Mouse (Mus musculus): Measurements from ENCODE around the gene Gm9803. TPM values are rescaled to one million over a fixed set of nuclear protein-coding genes. Genes with fewer than 3 reads are reported as not detected.

Gm9803 gene
- polyA plus RNA-seq, 1 experiment from 2014 or later = 14.1 TPM

DNA sequence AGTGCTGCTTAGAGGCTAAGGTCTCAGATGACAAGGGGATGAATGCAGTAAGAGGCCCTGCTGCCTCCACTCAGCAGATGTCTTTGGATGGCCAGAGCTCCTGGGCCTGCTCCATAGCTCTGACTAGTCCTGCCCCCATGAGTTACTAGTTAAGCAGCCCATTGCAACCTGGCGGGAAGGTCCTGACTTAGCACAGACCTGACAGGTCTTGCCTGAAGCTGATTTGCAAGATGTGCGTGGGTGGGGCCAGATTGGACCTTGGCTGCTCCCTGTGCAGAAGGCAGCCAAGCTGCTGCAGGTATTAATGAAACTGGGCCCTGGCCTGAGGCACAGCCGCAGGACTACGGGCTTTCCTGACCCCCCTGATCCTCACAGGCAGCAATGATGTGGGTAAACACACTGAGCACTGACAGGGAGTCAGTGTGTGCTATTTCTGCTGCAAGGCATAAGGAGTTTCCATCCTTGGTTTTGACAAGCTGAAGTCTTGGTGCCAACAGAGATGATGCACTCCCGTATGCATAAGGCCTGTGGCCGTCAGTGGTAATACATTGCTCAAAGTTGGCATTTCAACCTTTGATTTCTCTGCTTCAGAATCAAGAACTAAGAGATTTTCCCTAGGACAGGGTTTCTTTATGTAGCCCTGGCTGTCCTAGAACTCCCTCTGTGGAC, 6.8 kb upstream of the Gm9803 start:
- H3K27ac ChIP-seq = no peak overlapping the region
- H3K9ac ChIP-seq (replicated peaks) = no peak overlapping the region
- H3K4me2 ChIP-seq = no peak overlapping the region
- peaks cover 33% of the 10 kb centered on the region for H3K36me3 ChIP-seq
- H3K9me3 ChIP-seq = no peaks in the 10 kb centered on the region
- peaks cover 4% of the 10 kb centered on the region; the same call in 1 of the 2 replicates for H3K4me1 ChIP-seq (replicated peaks)
- no peaks in the 10 kb centered on the region for H3K27me3 ChIP-seq
- H3K4me3 ChIP-seq (replicated peaks) = no peak overlapping the region
- 64% methylated on average over 6 of the region's 6 CpGs for whole genome bisulfite sequencing
- no peak for ATAC-seq (ENCODE audit: insufficient number of reproducible peaks, insufficient read depth, low FRiP score, low TSS enrichment, low read depth)

- no peak overlapping the region for H3K4me3 ChIP-seq (replicated peaks)
- no peak for ATAC-seq (ENCODE audit: insufficient number of reproducible peaks, insufficient read depth, low FRiP score, low TSS enrichment, low read depth)
- H3K4me2 ChIP-seq = no peak overlapping the region
- H3K27me3 ChIP-seq = no peaks in the 10 kb centered on the region
- H3K27ac ChIP-seq = peak overlapping the region; percentile 54; the same call in 1 of the 2 replicates
- peaks cover 4% of the 10 kb centered on the region; the same call in 1 of the 2 replicates for H3K4me1 ChIP-seq (replicated peaks)
- H3K36me3 ChIP-seq = peaks cover 28% of the 10 kb centered on the region
- H3K9ac ChIP-seq (replicated peaks) = no peak overlapping the region
- WGBS = 68% methylated on average over 4 of the region's 4 CpGs
- no peaks in the 10 kb centered on the region for H3K9me3 ChIP-seq
Observed at GRCm38 (mm10) chr10:43517836-43518235, 6.0 kb upstream of the Gm9803 start.

GRCm38 (mm10) chr10:43518368-43518767, 5.5 kb upstream of the Gm9803 start:
- peaks cover 4% of the 10 kb centered on the region; the same call in 1 of the 2 replicates for H3K4me1 ChIP-seq (replicated peaks)
- H3K9me3 ChIP-seq = no peaks in the 10 kb centered on the region
- no peak overlapping the region for H3K4me2 ChIP-seq
- no peak for ATAC-seq (ENCODE audit: insufficient number of reproducible peaks, insufficient read depth, low FRiP score, low TSS enrichment, low read depth)
- no peak overlapping the region for H3K9ac ChIP-seq (replicated peaks)
- H3K27ac ChIP-seq = no peak overlapping the region
- no peak overlapping the region for H3K4me3 ChIP-seq (replicated peaks)
- H3K36me3 ChIP-seq = peaks cover 23% of the 10 kb centered on the region
- no peaks in the 10 kb centered on the region for H3K27me3 ChIP-seq
- WGBS = 66% methylated on average over 12 of the region's 13 CpGs

DNA sequence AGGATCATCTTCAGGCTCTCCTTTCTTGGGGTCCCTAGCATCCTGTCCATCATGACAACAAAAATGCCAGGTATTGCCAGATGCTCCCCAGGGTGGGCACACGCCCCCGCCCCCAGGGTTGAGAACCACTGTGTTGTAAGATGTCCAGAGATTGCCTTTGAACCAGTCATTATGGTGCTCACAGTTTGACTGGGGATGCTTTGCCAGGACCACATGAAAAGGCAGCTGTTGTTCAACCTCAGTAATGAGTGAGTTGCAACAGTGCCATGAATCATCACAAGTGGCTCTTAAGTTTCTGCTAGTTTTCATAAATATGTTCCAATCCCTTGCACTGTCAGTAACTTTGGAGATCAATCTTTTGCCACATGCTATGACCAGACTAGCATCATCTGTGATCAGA, 3.9 kb upstream of the Gm9803 start:
- Histone ChIP-seq H3K36me3 (peaks cover 16% of the 10 kb centered on the region), H3K9me3 (no peaks in the 10 kb centered on the region), H3K9ac (replicated peaks) (no peak overlapping the region), H3K27me3 (no peaks in the 10 kb centered on the region), H3K27ac (no peak overlapping the region), H3K4me3 (replicated peaks) (no peak overlapping the region), H3K4me2 (no peak overlapping the region), H3K4me1 (replicated peaks) (peaks cover 4% of the 10 kb centered on the region; the same call in 1 of the 2 replicates)
- 91% methylated on average over 2 of the region's 2 CpGs for WGBS
- no peak for ATAC-seq (ENCODE audit: insufficient number of reproducible peaks, insufficient read depth, low FRiP score, low TSS enrichment, low read depth)

GRCm38 (mm10) chr10:43527283-43528269, 3.7 kb downstream of the Gm9803 start:
- H3K4me3 ChIP-seq (replicated peaks) = no peak overlapping the region
- no peaks in the 10 kb centered on the region for H3K27me3 ChIP-seq
- H3K27ac ChIP-seq = peak overlapping the region; percentile 76
- 0 out of 2 replicates have a peak overlapping the region, but pooled peaks have one; percentile 14 for H3K9ac ChIP-seq (replicated peaks)
- ATAC-seq (ENCODE audit: insufficient number of reproducible peaks, insufficient read depth, low FRiP score, low TSS enrichment, low read depth) = no peak
- no peaks in the 10 kb centered on the region for H3K9me3 ChIP-seq
- no peak overlapping the region for H3K4me2 ChIP-seq
- H3K36me3 ChIP-seq = peaks cover 77% of the 10 kb centered on the region
- WGBS = 53% methylated on average over 15 of the region's 15 CpGs
- peaks cover 6% of the 10 kb centered on the region for H3K4me1 ChIP-seq (replicated peaks)

GRCm38 (mm10) chr10:43534382-43534781, 10.5 kb downstream of the Gm9803 start:
- Histone ChIP-seq H3K9me3 (no peaks in the 10 kb centered on the region), H3K27ac (no peak overlapping the region), H3K9ac (replicated peaks) (no peak overlapping the region), H3K27me3 (no peaks in the 10 kb centered on the region), H3K36me3 (peaks cover 56% of the 10 kb centered on the region), H3K4me2 (no peak overlapping the region), H3K4me1 (replicated peaks) (peaks cover under 1% of the 10 kb centered on the region), H3K4me3 (replicated peaks) (no peak overlapping the region)
- 81% methylated on average over 1 of the region's 1 CpGs for WGBS
- ATAC-seq (ENCODE audit: insufficient number of reproducible peaks, insufficient read depth, low FRiP score, low TSS enrichment, low read depth) = no peak

DNA sequence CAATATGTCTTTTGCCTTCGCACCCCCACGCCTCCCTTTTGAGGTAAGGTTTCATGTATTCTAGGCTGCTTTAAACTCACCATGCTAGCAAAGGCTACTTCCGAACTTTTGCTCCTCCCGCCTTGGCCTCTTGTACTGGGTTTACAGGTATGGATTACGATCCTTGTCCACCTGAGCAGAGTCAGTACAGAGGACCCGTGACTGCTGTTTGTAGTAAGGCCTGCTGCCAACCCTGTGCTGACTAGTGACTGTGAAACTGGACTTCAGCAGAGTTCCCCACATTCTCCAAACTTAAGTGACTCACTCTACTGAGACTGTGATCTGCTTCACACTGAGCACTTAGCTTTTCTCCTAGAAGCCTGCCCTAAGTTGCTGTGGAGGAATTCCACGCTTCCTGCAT, 13.8 kb downstream of the Gm9803 start:
- no peak overlapping the region for H3K27ac ChIP-seq
- H3K27me3 ChIP-seq = no peaks in the 10 kb centered on the region
- ATAC-seq (ENCODE audit: insufficient number of reproducible peaks, insufficient read depth, low FRiP score, low TSS enrichment, low read depth) = no peak
- whole genome bisulfite sequencing = 92% methylated on average over 7 of the region's 7 CpGs
- no peaks in the 10 kb centered on the region for H3K9me3 ChIP-seq
- peaks cover 8% of the 10 kb centered on the region for H3K4me1 ChIP-seq (replicated peaks)
- peaks cover 25% of the 10 kb centered on the region for H3K36me3 ChIP-seq
- no peak overlapping the region for H3K9ac ChIP-seq (replicated peaks)
- no peak overlapping the region for H3K4me3 ChIP-seq (replicated peaks)
- no peak overlapping the region for H3K4me2 ChIP-seq

DNA sequence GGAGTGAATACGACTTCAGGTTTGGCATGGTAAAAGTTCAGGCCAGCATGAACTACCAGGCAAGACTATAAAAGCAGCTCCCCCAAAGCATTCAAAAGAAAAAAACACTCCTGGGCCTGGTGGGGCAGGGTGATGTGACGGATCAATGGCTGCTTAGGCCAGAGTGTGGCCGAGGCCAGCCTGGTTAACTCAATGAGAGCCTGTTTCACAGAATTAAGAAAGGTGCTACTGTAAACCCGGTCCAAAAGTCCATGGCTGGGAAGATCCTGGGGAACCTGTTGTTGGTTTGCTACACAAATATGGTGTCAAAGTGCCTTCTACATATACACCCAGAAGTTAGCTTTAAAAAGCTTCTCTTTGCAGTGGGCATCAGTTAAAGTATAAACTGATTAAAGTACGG, 14.9 kb downstream of the Gm9803 start:
- Histone ChIP-seq H3K9me3 (no peaks in the 10 kb centered on the region), H3K4me2 (no peak overlapping the region), H3K27me3 (no peaks in the 10 kb centered on the region), H3K36me3 (peaks cover 15% of the 10 kb centered on the region; the same call in 1 of the 2 replicates), H3K4me1 (replicated peaks) (peaks cover 8% of the 10 kb centered on the region), H3K9ac (replicated peaks) (no peak overlapping the region), H3K4me3 (replicated peaks) (no peak overlapping the region), H3K27ac (no peak overlapping the region)
- WGBS = 86% methylated on average over 5 of the region's 5 CpGs
- no peak for ATAC-seq (ENCODE audit: insufficient number of reproducible peaks, insufficient read depth, low FRiP score, low TSS enrichment, low read depth)

DNA sequence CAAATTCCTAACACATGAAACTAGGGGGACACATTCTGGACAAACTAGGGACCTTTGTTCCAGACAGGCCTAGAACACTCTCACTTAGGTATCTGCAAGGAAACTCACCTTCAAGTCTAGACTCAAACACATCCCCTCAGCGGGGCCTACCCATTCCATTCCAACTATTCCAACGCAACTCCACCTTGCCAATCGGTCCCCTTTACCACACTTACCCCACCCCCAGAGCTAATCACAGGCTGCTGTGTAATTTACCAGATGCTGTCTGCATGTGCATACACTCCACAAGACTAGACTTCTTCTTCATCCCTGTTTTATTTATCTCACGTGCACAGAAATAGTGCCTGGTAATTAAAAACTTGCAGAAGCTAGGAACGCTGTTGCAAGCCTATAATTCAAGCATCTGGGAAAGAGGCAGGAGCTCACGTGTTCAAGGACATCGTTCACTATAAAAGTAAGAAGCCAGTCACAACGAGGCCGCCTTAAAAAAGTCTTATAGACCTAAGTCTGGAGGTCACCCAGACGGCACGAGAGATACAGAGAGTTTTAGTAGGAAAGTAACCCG, 15.9 kb downstream of the Gm9803 start:
- H3K9me3 ChIP-seq = no peaks in the 10 kb centered on the region
- no peak for ATAC-seq (ENCODE audit: insufficient number of reproducible peaks, insufficient read depth, low FRiP score, low TSS enrichment, low read depth)
- H3K4me1 ChIP-seq (replicated peaks) = peaks cover 8% of the 10 kb centered on the region
- H3K36me3 ChIP-seq = peaks cover 15% of the 10 kb centered on the region; the same call in 1 of the 2 replicates
- no peaks in the 10 kb centered on the region for H3K27me3 ChIP-seq
- peak overlapping the region; percentile 78 for H3K4me3 ChIP-seq (replicated peaks)
- H3K27ac ChIP-seq = peak overlapping the region; percentile 81; the same call in 1 of the 2 replicates
- H3K4me2 ChIP-seq = peak overlapping the region; percentile 63
- peak overlapping the region; percentile 87 for H3K9ac ChIP-seq (replicated peaks)
- 12% methylated on average over 12 of the region's 12 CpGs for WGBS

DNA sequence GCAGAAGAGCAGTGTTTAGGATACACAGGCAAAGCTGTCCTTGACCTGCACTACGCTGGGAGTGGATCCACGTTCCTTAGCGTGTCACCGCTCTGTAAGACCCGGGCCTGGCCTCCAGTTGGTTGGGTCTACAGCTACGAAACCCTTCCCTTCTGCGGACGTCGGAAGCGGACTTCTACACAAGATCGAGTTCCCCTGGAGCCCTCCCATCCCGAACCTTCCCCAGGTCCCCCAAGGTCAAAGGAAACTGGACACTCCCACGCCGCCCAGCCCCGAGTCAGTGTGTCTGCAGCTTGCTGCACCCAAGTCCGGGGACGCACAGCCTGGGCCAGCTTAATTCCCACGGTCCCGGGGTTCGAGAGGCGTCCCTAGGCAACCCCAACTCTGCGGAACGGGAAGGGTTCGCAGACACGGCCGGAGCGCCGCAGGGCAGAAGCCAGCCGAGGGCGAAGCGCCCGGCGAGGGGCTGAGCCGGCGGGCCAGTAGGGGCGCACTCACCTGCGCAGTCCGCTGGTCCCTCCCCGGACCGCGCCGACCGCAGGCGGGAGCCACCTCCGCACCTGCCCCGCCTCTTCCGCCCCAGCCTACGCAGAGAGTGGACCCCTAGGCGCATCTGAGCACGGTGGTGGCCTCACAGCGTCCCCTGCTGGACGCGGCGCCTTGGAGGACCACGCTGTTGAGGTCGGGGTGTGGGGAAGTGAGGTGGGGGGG, 16.7 kb downstream of the Gm9803 start, which contains the start of gene 1700021F05Rik:
Gene 1700021F05Rik, minus strand, starts transcription at position 553 of the 711 bp plus-strand sequence.
- no peaks in the 10 kb centered on the region for H3K9me3 ChIP-seq
- WGBS = under 1% methylated on average over 53 of the region's 56 CpGs
- H3K4me2 ChIP-seq = peak within 1 kb of the TSS; percentile 63
- peak within 1 kb of the TSS; percentile 78 for H3K4me3 ChIP-seq (replicated peaks)
- peak within 1 kb of the TSS; percentile 81 for H3K27ac ChIP-seq
- H3K36me3 ChIP-seq = peaks cover 10% of the 10 kb centered on the region; the same call in 1 of the 2 replicates
- H3K4me1 ChIP-seq (replicated peaks) = peaks cover 8% of the 10 kb centered on the region
- H3K27me3 ChIP-seq = no peaks in the 10 kb centered on the region
- peak; percentile 99 for ATAC-seq (ENCODE audit: insufficient number of reproducible peaks, insufficient read depth, low FRiP score, low TSS enrichment, low read depth)
- H3K9ac ChIP-seq (replicated peaks) = peak within 1 kb of the TSS; percentile 87

Measured in limb, embryonic 12.5 days (tissue).